Mouse (Mus musculus): Measurements from ENCODE around the gene Fus.
"Not testable (repeated sequence)": the region's sequence is repeated elsewhere in the genome, so short reads cannot be mapped to it uniquely, and the experiment has no call there.

Fus gene

DNA sequence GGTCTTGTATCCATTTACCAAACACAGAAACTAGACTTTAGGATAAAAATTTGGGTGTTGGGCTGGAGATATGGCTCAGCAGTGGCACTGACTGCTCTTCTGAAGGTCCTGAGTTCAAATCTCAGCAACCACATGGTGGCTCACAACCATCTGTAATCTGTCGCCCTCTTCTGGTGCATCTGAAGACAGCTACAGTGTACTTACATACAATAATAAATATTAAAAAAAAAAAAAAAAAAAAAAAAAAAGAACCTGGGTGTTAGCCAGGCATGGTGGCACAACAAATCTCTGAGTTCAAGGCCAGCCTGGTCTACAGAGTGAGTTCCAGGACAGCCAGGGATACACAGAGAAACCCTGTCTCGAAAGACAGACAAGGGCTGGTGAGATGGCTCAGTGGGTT lies 25.2 kb upstream of the Fus start:
- in situ Hi-C loops (cut with MboI, MseI) = not testable (repeated sequence)

DNA sequence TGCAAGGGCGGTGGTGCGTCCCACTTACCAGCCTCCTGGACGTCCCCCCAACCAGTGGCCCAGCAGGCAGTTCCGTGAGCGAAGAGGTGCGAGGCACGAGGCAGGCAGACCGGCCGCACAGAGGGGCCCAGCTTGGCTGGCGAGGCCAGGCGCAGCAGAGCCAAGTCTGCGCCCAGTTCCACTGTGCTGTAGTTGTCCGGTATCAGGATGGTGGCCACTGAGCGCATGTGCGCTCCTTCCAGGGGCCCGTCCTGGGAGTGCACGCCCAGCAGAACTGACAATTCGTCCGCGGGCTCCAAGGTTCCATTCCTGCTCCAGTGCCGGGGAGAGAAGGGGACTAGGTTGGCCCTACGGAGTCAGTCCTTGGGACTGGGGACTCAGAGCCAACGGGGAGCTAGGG lies 22.6 kb upstream of the Fus start:
- in situ Hi-C loops (cut with MboI, MseI) = no loop called here

- in situ Hi-C loops (cut with MboI, MseI) = no loop called here
Measured at GRCm38 (mm10) chr7:127946470-127947023, 20.7 kb upstream of the Fus start, which contains the start of gene Prss36. Prss36 (minus strand) TSS chr7:127946725.

DNA sequence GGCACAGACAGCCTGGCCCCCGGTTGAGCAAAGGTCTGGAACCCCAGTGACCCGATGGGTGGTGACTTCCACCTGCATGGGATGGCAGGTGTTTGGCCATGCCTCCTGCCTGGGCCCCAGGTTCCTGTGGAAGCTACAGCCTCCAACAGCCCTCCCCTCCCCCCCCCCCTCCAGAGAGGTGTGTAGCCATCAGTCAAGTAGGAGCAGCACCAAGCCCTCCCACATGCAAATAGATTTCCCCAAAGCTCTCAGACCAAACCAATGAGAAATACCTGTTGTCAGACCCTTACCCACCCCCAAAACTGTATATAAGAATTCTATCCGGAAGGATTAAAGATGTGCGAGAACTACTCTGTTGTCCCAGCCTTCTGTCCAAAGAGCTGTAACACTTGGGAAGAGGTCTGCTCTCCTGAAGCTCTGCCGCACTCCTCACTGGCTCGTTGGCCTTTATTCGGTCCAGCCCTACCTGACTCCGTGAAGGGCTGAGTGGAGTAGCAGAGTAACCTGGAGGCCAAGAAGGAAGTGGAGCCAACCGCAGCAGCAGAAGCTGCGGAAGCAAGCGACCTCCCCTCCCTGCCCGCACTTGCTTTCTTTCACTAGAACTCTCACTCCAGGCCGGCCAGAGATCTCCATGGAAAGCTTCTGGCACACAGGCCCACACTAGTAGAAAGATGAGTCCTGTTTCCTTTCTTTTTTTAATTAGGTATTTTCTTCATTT lies 14.2 kb upstream of the Fus start:
- in situ Hi-C loops (cut with MboI, MseI) = no loop called here

- in situ Hi-C loops (cut with MboI, MseI) = no loop called here
Measured at GRCm38 (mm10) chr7:127959364-127959763, 7.9 kb upstream of the Fus start.

GRCm38 (mm10) chr7:127966371-127966918 lies 812 bp upstream of the Fus start:
- in situ Hi-C loops (cut with MboI, MseI) = no loop called here

DNA sequence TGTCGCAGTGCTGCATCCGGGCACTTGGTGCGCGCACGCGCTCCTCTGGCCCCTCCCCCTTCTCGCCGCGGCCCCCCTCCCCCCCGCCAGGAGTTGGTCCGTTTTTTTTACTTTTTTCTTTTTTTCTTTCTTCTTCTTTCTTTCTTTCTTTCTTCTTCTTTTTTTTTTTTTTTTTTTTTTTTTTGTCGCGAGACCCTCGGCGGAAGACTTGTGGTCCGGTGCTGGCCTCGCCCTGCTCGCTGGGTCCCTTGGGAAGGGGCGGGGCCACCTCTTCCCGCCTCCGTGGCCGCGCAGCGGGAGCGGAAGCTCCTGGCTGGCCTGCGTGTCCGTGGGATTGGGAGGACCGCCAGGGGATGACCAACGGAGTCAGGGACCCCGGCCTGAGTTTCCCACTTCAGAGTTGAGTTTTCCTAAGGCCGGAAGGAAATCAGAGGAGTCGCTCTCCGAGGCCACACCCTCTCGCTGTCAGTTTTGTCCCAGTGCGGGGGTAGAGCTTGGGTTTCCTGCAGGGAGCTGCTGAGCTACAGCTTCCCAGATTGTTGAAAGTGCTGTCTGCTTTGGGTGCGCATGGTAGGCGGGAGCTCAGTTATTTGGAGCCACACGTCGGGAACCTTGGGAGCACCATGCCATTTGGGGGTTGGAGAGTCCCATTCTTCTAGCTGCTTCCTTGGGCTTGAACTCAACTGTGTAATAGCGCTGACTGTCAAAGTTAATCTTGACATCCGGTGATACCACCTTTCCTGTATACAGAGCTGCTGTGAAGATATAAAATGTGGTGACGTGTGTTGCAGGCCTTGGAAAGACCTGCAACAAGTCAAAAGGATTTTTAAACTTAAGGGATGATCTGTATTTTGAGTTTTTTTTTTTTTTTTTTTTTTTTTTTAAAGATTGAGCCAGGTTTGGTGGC lies 918 bp downstream of the Fus start:
- in situ Hi-C loops (cut with MboI, MseI) = no loop called here

- in situ Hi-C loops (cut with MboI, MseI) = no loop called here
Measured at GRCm38 (mm10) chr7:127974413-127974930, 7.2 kb downstream of the Fus start.

DNA sequence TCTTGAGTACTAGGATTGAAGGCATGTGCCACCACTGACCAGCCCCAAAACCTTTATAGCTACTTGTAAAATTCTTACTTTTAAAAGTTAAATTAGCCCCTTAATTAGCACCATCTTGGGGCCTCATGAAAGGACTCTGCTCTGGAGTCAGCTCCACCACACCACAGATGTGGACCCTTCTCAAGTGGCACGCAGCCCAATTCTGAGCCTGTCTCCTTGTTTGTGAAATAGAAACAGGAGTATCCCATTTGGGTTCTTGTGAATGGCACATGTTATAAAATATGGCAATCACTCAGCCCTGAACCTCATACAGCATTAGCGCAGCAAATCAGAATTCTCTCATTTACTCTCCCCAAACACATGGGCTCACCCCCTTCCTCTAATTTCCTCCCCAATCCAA lies 11.6 kb downstream of the Fus start:
- in situ Hi-C loops (cut with MboI, MseI) = no loop called here

DNA sequence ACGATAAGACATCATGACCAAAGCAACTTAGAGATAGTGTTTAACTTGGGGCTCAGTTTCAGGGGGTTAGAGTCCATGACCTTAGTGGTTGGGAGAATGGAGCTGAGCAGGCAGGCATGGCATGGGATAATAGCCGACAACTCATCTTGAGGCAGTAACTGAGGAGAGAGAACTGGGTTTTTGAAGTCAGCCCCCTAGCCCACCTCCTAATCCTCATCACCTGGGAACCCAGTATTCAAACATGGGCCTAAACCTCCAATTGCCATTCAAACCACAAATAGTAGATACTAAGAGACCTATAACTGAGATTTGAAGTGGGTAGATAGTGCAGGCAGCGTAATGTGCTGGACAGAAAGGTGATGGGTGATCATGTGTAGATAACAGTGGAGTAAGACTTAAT lies 13.3 kb downstream of the Fus start:
- in situ Hi-C loops (cut with MboI, MseI) = no loop called here

DNA sequence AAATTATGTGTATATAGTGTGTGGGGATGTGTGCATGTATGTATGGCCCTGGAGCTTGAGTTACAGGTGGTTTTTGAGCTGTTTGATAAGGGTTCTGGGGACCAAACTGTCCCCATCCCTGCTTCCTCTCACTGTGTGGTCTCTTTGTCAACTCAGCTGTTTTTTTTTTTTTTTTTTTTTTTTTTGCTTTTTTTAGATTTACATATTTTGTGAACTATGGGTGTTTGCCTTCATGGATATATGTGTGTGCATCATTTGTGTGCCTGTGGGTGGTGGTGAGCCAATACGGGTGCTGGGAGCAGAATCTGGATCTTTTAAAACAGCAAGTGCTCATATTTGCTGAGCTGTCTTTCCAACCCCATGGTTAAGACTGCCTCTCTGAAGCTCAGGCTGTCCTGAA lies 21.6 kb downstream of the Fus start:
- in situ Hi-C loops (cut with MboI, MseI) = no loop called here

GRCm38 (mm10) chr7:127991643-127992487 lies 24.6 kb downstream of the Fus start:
- in situ Hi-C loops (cut with MboI, MseI) = no loop called here

DNA sequence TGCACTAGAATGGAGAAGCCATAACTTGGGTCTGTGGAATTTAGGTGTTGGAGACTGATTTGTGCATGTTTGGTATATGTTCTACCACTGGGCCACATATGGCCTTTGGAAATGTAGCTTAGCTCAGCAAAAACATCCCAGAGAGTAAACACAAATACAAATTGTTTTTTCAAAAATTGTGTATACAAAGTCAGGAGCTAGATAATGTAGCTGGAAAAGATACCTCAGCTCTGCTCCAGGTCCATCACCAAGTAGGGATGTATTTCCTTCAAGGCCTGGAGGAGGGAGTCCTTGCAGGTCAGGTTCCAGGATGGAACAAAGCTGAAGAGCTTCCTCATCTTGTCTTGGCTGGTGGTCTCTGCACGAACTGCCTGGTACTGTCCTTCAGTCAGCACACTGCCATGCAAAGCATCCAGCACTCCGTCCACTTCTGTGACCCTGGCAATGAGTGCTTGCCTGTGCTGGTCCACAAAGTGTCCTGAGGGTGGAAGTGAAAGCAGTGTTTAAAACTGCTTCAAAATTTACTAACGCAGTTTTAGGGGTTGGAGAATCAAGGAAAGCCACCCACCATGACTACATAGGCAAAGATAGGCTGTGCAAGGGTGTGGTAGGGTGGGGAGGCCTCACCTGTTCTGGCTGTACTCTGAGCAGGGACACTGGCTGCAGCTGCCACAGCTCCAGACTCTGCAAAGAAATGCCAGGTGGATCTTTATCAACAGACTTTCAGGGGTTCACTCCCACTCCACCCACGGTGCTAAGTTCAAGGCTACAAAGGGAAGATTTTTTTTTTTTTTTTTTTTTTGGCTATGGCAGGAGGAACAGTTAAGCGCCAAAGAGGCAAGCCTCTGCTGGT lies 25.5 kb downstream of the Fus start:
- in situ Hi-C loops (cut with MboI, MseI) = no loop called here

DNA sequence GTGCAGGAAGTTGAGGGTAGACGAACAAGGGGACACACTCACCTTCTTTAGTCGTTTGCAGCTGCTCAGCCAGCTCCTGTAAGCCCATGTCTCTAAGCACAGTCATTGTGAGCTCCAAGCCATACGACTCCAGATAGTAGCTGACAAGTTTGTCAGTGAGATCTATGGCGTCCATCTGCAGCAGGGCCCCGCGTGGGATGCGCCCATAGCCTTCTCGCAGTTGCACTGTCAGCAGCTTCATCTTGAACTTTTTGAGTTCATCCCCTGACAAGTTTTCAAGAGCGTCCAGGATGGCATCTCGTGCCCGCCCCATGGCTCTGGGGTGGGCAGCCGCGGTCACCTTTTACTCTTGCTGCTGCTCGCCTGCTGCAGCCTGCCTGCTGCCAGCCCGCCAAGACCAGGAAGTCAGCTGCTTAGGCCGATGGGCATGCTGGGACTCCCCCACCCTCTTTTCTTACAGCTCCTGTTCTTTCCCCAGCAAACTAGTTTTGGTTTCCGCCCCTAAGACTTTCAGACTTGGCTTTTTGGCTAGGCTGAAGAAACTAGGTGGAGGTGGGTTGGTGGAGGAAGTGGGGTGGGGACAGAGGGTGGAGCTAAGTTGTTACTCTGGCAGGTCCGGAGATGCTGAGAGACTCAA lies 26.2 kb downstream of the Fus start, which contains the start of gene Pycard:
TSS of gene Pycard (minus strand) at position 527 of the 637 bp plus-strand sequence.
- in situ Hi-C loops (cut with MboI, MseI) = no loop called here

DNA sequence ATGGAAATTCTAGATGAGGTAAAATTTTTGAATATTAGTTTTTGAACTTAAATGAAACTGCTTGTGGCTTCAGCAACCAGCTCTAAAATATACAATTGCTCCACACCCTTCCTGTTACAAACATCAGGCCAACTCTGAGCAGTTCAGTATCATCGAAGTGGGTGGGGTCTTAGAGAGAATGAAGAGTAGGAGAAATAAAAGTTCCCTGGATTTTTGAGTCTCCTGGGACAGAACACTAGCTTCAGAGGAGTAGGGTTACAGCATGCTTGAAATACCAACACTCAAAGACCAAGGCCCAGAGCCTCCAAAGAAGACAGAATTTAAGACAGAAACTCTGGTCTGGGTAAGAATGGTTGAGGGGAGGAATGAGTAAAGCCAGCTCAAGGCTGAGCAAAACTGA lies 32.2 kb downstream of the Fus start:
- in situ Hi-C loops (cut with MboI, MseI) = no loop called here

DNA sequence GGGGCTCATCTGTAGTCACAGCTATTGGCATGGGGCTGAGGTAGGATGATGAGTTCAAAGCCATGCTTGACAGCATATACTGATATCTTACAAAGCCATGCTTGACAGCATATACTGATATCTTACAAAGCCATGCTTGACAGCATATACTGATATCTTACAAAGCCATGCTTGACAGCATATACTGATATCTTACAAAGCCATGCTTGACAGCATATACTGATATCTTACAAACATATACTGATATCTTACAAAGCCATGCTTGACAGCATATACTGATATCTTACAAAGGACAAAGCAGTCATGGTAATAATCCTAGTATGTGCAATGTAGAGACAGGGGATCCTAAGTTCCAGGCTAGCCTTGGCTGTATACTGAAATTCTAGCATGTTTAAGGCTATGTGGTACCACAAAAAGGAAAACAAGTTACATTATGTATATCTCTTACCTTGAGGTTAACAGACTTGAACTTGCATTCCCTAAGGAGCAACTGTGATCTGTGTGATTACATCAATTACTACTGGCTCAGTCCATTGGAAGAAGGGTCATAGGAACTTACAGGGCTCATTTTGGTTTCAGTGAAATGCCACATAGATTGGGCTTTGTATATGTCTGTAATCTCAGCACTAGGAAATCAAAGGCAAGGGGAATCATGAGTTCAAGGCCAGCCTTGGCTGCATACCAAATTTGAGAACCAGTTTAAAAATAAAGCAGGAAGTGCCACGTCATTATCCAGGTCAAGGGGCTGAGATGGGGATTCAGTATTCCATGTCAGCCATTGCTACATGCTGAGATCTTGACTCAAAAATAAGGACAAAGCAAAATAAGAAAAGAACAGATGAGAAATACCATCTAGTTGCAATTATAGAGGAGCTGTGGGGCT lies 33.1 kb downstream of the Fus start:
- in situ Hi-C loops (cut with MboI, MseI) = no loop called here

DNA sequence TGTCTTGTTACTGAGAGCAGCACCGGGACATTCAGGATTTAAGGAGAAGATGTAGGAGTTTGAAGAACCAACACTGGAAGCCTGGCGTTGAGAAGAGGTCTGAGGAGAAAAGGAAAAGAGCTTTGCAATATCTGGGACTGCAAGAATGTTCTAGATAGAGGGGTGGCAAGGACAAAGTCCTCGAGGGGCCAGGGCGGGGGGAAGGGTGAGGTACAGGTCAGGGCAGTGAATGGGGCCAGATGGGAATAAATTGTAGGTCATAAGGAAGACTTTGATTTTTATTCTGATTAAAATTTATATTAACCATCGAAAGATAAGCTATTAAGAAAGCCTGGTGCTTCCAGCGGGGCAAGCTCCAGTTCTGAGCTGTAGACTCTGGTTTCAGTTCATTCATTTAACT lies 35.8 kb downstream of the Fus start:
- in situ Hi-C loops (cut with MboI, MseI) = no loop called here

GRCm38 (mm10) chr7:128003688-128004087 lies 36.4 kb downstream of the Fus start, which contains the start of gene Trim72:
Trim72 (plus strand) TSS chr7:128003949.
- in situ Hi-C loops (cut with MboI, MseI) = no loop called here

- in situ Hi-C loops (cut with MboI, MseI) = no loop called here
Measured at GRCm38 (mm10) chr7:128004150-128004486, 36.9 kb downstream of the Fus start.

All from T-helper 2 cell (primary cell).